Mouse (Mus musculus) cerebellum, adult 9-11 months (tissue): ENCODE measurements around the gene Hsd11b2.
A peak's percentile ranks its signal among the peaks of the same experiment; 100 is the strongest.

Source experiments
- DNase-seq: peaks from one replicate; pipeline ENCODE4 v3.0.0; 2022

Gene Hsd11b2

GRCm38 (mm10) chr8:105484392-105484791, 34.2 kb upstream of the Hsd11b2 start:
- no peak for DNase-seq

- no peak for DNase-seq
Observed at GRCm38 (mm10) chr8:105488082-105488481, 30.5 kb upstream of the Hsd11b2 start.

GRCm38 (mm10) chr8:105489281-105489680, 29.3 kb upstream of the Hsd11b2 start:
- no peak for DNase-seq

GRCm38 (mm10) chr8:105493495-105493894, 25.1 kb upstream of the Hsd11b2 start:
- DNase-seq, result no peak

GRCm38 (mm10) chr8:105494566-105494965, 24.0 kb upstream of the Hsd11b2 start:
- no peak for DNase-seq

DNA sequence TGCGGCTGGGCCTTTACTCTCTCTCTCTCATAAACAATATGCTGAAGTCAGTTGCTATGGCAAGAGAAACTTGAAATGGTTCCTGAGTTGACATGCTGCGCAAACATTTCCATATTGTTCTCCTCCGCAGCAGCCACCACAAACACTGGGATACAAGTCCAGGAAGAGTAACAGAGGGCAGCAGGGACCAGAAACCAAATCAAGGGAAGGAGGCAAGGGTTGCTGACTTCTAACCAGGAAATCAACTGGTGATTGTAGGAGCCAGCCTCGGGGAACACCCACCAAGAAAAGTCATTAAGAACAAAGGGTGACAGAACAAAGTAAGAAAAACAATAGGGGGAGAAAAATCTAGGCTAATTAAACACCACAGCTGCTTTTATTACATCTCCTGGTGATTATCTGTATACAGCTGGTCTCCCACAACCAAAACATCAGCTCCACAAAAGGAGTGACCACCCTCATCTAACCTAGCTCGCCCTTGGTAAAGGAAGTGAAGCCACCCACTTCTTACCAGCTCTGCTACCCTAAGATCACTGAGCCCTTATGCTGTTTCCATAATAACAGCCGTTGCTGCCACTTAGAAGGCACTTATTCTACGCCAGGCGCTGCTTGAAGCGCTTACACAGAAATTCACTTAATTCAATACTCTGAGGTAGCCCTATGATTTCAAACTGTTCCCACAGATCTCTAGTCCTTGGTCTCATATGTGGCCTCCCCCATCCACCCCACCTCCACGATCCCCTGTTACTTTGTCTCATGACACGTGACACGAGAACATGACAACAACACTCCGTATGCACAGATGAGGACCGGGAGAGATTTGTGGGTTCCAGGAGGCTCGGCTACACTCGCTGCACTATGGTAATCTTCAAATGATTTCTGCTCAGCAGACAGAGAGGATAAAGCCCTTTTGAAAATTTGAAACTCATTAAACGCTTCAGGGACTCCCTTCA, 22.9 kb upstream of the Hsd11b2 start:
- no peak for DNase-seq

- DNase-seq, result peak; percentile 89
Observed at GRCm38 (mm10) chr8:105496439-105497180, 21.9 kb upstream of the Hsd11b2 start, which contains the start of gene Zdhhc1. Zdhhc1 (minus strand) TSS chr8:105496902.

DNA sequence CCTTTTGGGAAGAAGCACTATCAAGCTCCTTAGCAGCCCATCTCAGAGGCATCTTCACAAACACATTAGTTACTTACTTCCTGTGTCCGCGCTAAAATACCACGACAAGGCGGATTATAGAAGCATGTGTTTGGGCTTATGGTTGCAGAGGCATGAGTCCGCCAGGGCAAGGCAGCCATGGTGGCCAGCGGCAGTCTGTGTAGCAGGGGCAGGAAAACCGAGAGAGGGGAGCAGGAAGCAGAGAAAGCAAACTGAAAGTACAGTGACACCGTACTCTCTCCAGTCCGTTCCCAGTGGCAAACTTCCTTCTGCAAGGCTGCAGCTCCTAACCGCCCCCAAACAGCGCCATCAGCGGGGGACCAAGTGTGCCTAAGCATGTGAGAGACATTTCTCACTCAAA, 18.8 kb upstream of the Hsd11b2 start:
- DNase-seq, result no peak

- DNase-seq, result no peak
Observed at GRCm38 (mm10) chr8:105504617-105505016, 13.9 kb upstream of the Hsd11b2 start.

GRCm38 (mm10) chr8:105506977-105507376, 11.6 kb upstream of the Hsd11b2 start:
- no peak for DNase-seq

DNA sequence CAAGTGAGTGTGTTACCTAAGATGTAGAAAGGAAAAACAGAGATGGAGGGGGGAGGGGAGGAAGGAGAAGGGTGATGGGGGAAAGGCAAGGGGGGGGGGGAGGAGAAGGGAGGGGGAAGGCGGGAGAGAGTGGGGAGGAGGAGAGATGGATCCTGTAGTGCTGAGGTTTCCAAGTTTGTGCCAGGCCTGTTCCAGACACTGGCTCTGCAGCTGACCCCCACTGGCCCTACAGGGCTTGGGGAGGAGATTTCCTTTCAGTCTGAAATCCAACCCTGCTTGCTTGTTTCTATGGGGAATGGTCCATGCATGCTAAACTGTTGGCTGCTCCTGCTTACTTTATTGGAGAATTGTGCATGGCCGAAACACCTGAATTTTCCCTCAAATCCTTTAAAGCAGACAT, 9.8 kb upstream of the Hsd11b2 start:
- no peak for DNase-seq

DNA sequence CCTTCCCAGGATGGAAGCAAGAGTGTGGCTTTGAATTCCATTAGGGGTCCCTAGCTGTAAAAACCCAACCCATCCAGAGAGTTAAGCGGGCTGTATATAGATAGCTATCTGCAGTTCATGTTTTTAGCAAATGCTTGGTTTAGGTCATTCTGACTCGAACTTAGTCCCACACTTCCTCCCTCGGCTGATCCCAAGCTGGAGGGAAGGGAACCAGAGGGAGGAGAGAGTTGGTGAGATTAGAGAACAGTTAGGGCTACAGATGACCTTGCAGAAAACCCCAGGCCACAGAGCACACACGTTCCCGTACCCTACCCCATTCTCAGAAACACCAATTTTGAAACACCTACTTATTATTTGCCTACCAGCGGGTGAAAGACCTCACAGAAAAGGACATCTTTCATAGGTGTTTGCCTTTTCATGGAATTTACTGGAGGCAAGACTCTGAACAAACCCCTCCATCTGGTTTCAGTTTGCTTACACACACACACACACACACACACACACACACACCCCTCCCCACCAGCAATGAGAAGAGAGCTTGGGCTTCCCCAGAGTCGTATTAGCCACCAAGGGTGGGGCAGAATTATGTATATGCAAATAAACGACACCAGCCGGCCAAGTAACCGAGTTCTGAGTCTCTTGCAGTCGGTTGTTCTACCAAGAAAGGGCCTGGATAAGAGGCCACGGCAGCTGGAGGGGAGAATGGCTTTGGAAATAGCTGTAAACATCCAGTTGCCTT, 8.4 kb upstream of the Hsd11b2 start:
- no peak for DNase-seq

- no peak for DNase-seq
Observed at GRCm38 (mm10) chr8:105514194-105514593, 4.4 kb upstream of the Hsd11b2 start.

GRCm38 (mm10) chr8:105514656-105515055, 3.9 kb upstream of the Hsd11b2 start:
- DNase-seq, result no peak

GRCm38 (mm10) chr8:105516018-105516645, 2.4 kb upstream of the Hsd11b2 start:
- peak; percentile 74 for DNase-seq

- no peak for DNase-seq
Observed at GRCm38 (mm10) chr8:105517346-105517745, 1.2 kb upstream of the Hsd11b2 start.

- no peak for DNase-seq
Observed at GRCm38 (mm10) chr8:105519591-105519990, 1.0 kb downstream of the Hsd11b2 start.

- no peak for DNase-seq
Observed at GRCm38 (mm10) chr8:105520521-105520920, 2.0 kb downstream of the Hsd11b2 start.

DNA sequence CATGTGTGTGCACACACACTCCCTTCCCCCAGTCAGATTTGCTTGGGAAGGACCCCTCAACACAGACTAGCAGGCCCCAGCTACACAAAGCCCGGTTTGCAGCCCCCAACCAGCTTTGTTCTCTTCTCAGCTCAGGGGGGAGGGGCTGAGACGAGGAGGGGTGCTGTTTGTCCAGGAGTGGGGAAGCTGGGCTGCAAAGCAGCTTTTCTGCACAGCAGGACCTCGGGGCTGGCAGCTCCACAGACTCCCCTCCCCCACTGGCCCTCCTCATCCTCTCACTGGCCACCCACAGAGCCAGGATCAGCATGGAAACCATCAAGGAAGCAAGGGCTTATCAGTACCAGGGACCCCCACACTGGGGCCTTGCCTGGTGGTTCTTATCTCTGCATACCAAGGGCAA, 2.5 kb downstream of the Hsd11b2 start:
- no peak for DNase-seq

DNA sequence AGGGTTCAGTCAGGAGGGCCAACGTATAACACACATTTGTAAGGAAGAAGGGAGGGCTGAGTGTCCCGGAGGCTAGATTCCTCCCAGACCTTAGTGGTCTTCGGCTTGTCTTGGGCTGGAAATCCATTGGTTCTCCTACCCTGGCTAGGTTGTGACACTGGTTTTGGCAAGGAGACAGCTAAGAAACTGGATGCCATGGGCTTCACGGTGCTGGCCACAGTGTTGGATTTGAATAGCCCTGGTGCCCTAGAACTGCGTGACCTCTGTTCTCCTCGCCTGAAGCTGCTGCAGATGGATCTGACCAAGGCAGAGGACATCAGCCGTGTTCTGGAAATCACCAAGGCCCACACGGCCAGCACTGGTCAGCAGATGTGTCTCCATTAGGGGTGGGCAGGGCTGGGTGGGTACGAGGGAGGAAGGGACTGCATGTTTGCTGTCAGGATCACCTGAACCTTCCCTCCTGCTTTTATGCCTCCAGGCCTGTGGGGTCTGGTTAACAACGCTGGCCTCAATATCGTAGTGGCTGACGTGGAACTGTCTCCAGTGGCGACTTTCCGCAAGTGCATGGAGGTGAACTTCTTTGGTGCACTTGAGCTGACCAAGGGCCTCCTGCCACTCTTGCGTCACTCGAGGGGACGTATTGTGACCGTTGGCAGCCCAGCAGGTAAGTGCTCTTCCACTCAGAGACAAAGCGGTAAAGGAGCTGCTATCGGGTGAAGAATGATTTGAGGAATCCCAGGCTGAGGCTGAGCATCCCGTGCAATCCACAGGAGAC, 3.6 kb downstream of the Hsd11b2 start:
- no peak for DNase-seq

GRCm38 (mm10) chr8:105522890-105523289, 4.3 kb downstream of the Hsd11b2 start:
- DNase-seq, result no peak

DNA sequence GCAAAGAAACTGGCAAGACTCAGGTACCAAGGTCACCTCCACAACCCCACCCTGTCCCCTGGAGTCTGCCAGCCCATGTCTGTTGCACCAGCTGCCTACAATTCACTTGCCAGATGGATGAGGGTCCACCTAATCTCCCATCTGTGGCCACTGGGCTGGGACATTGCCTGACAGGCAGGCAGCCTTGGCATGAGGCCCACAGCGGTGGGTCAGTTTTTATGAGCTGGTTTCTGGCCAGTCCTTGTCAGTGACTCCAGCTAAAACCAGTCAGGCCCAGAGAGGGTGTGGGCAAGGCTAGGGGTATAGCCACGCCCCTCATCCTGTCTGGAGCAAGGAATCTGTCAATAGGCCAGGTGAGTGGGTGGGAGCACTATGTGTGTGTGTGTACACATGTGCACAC, 8.6 kb downstream of the Hsd11b2 start:
- no peak for DNase-seq
